Mouse (Mus musculus): ENCODE data around the gene Agpat3.
"Not testable (repeated sequence)": the region's sequence is repeated elsewhere in the genome, so short reads cannot be mapped to it uniquely, and the experiment has no call there.

Gene Agpat3

GRCm38 (mm10) chr10:78361951-78362350, 9.7 kb upstream of the Agpat3 start:
- no peak for DNase-seq (ENCODE audit: low read depth, low spot score)

GRCm38 (mm10) chr10:78360290-78360711, 8.0 kb upstream of the Agpat3 start:
- DNase-seq (ENCODE audit: low read depth, low spot score), result no peak

- not testable (repeated sequence) for DNase-seq (ENCODE audit: low read depth, low spot score)
Observed at GRCm38 (mm10) chr10:78358999-78359398, 6.7 kb upstream of the Agpat3 start.

- no peak for DNase-seq (ENCODE audit: low read depth, low spot score)
Observed at GRCm38 (mm10) chr10:78358266-78358665, 6.0 kb upstream of the Agpat3 start.

GRCm38 (mm10) chr10:78357742-78358141, 5.5 kb upstream of the Agpat3 start:
- no peak for DNase-seq (ENCODE audit: low read depth, low spot score)

- DNase-seq (ENCODE audit: low read depth, low spot score), result peak; percentile 37
Observed at GRCm38 (mm10) chr10:78355931-78356593, 3.8 kb upstream of the Agpat3 start.

GRCm38 (mm10) chr10:78353196-78353595, 907 bp upstream of the Agpat3 start:
- no peak for DNase-seq (ENCODE audit: low read depth, low spot score)

- no peak for DNase-seq (ENCODE audit: low read depth, low spot score)
Observed at GRCm38 (mm10) chr10:78352666-78353030, 359 bp upstream of the Agpat3 start.

GRCm38 (mm10) chr10:78351564-78351886, 764 bp downstream of the Agpat3 start:
- DNase-seq (ENCODE audit: low read depth, low spot score), result no peak

GRCm38 (mm10) chr10:78350796-78351556, 1.3 kb downstream of the Agpat3 start:
- no peak for DNase-seq (ENCODE audit: low read depth, low spot score)

GRCm38 (mm10) chr10:78349464-78350165, 2.7 kb downstream of the Agpat3 start:
- DNase-seq (ENCODE audit: low read depth, low spot score), result no peak

- no peak for DNase-seq (ENCODE audit: low read depth, low spot score)
Observed at GRCm38 (mm10) chr10:78348211-78348610, 4.1 kb downstream of the Agpat3 start.

GRCm38 (mm10) chr10:78347486-78347885, 4.8 kb downstream of the Agpat3 start:
- no peak for DNase-seq (ENCODE audit: low read depth, low spot score)

- no peak for DNase-seq (ENCODE audit: low read depth, low spot score)
Observed at GRCm38 (mm10) chr10:78345466-78345865, 6.8 kb downstream of the Agpat3 start.

- no peak for DNase-seq (ENCODE audit: low read depth, low spot score)
Observed at GRCm38 (mm10) chr10:78342091-78342490, 10.2 kb downstream of the Agpat3 start.

GRCm38 (mm10) chr10:78338180-78338579, 14.1 kb downstream of the Agpat3 start:
- no peak for DNase-seq (ENCODE audit: low read depth, low spot score)

- DNase-seq (ENCODE audit: low read depth, low spot score), result no peak
Observed at GRCm38 (mm10) chr10:78334923-78335561, 17.2 kb downstream of the Agpat3 start.

- no peak for DNase-seq (ENCODE audit: low read depth, low spot score)
Observed at GRCm38 (mm10) chr10:78331577-78331976, 20.7 kb downstream of the Agpat3 start.

GRCm38 (mm10) chr10:78329305-78329704, 23.0 kb downstream of the Agpat3 start:
- DNase-seq (ENCODE audit: low read depth, low spot score), result no peak

- DNase-seq (ENCODE audit: low read depth, low spot score), result no peak
Observed at GRCm38 (mm10) chr10:78328011-78328575, 24.2 kb downstream of the Agpat3 start.

- DNase-seq (ENCODE audit: low read depth, low spot score), result no peak
Observed at GRCm38 (mm10) chr10:78325916-78326647, 26.2 kb downstream of the Agpat3 start.

Measured in forelimb bud, embryonic 11.5 days (tissue).